Mouse (Mus musculus): ENCODE data around the gene Pgm2. TPM values are rescaled to one million over a fixed set of nuclear protein-coding genes. Genes with fewer than 3 reads are reported as not detected.

The Pgm2 gene
- polyA plus RNA-seq, 1 experiment from 2014 or later = 27.8 TPM

- ATAC-seq (ENCODE audit: low FRiP score) (no peak), DNase-seq (ENCODE audit: low spot score) (no peak)
- Histone ChIP-seq H3K9me3 (ENCODE audit: control insufficient read depth, low read length) (no peaks in the 10 kb centered on the region), H3K4me3 (ENCODE audit: low read depth, low read length) (no peak overlapping the region), H3K27me3 (ENCODE audit: control insufficient read depth, insufficient read depth, low read length) (no peaks in the 10 kb centered on the region), H3K4me1 (replicated peaks; ENCODE audit: control insufficient read depth, insufficient read depth, low read length) (no peaks in the 10 kb centered on the region), H3K4me2 (replicated peaks; ENCODE audit: low read depth, low read length) (no peak overlapping the region), H3K27ac (ENCODE audit: low read depth, low read length) (no peak overlapping the region), H3K9ac (ENCODE audit: low read depth, low read length) (no peak overlapping the region), H3K36me3 (ENCODE audit: control insufficient read depth, insufficient read depth, low read length) (no peaks in the 10 kb centered on the region)
- 86% methylated on average over 5 of the region's 5 CpGs for WGBS
These were observed 51.6 kb downstream of the Pgm2 start for GRCm38 (mm10) chr5:64144315-64144714.

GRCm38 (mm10) chr5:64146384-64147005, 53.7 kb downstream of the Pgm2 start:
- Histone ChIP-seq H3K4me2 (replicated peaks; ENCODE audit: low read depth, low read length) (no peak overlapping the region), H3K36me3 (ENCODE audit: control insufficient read depth, insufficient read depth, low read length) (no peaks in the 10 kb centered on the region), H3K4me1 (replicated peaks; ENCODE audit: control insufficient read depth, insufficient read depth, low read length) (no peaks in the 10 kb centered on the region), H3K9me3 (ENCODE audit: control insufficient read depth, low read length) (no peaks in the 10 kb centered on the region), H3K27ac (ENCODE audit: low read depth, low read length) (no peak overlapping the region), H3K4me3 (ENCODE audit: low read depth, low read length) (no peak overlapping the region), H3K9ac (ENCODE audit: low read depth, low read length) (no peak overlapping the region), H3K27me3 (ENCODE audit: control insufficient read depth, insufficient read depth, low read length) (no peaks in the 10 kb centered on the region)
- 82% methylated on average over 10 of the region's 10 CpGs for WGBS
- no peak for ATAC-seq (ENCODE audit: low FRiP score)
- no peak for DNase-seq (ENCODE audit: low spot score)

- H3K9me3 ChIP-seq (ENCODE audit: control insufficient read depth, low read length) = no peaks in the 10 kb centered on the region
- no peaks in the 10 kb centered on the region for H3K27me3 ChIP-seq (ENCODE audit: control insufficient read depth, insufficient read depth, low read length)
- H3K4me2 ChIP-seq (replicated peaks; ENCODE audit: low read depth, low read length) = no peak overlapping the region
- no peaks in the 10 kb centered on the region for H3K4me1 ChIP-seq (replicated peaks; ENCODE audit: control insufficient read depth, insufficient read depth, low read length)
- DNase-seq (ENCODE audit: low spot score) (no peak), ATAC-seq (ENCODE audit: low FRiP score) (no peak)
- no peak overlapping the region for H3K9ac ChIP-seq (ENCODE audit: low read depth, low read length)
- no peaks in the 10 kb centered on the region for H3K36me3 ChIP-seq (ENCODE audit: control insufficient read depth, insufficient read depth, low read length)
- WGBS = 31% methylated on average over 17 of the region's 17 CpGs
- no peak overlapping the region for H3K27ac ChIP-seq (ENCODE audit: low read depth, low read length)
- H3K4me3 ChIP-seq (ENCODE audit: low read depth, low read length) = no peak overlapping the region
These were observed 56.7 kb downstream of the Pgm2 start for GRCm38 (mm10) chr5:64149184-64150127.

GRCm38 (mm10) chr5:64153319-64153718, 60.6 kb downstream of the Pgm2 start:
- ATAC-seq (ENCODE audit: low FRiP score) (no peak), DNase-seq (ENCODE audit: low spot score) (no peak)
- H3K36me3 ChIP-seq (ENCODE audit: control insufficient read depth, insufficient read depth, low read length) = no peaks in the 10 kb centered on the region
- H3K4me1 ChIP-seq (replicated peaks; ENCODE audit: control insufficient read depth, insufficient read depth, low read length) = 0 out of 2 replicates have a peak, but pooled peaks cover 2% of the 10 kb centered on the region
- H3K4me3 ChIP-seq (ENCODE audit: low read depth, low read length) = no peak overlapping the region
- no peaks in the 10 kb centered on the region for H3K9me3 ChIP-seq (ENCODE audit: control insufficient read depth, low read length)
- no peak overlapping the region for H3K27ac ChIP-seq (ENCODE audit: low read depth, low read length)
- H3K4me2 ChIP-seq (replicated peaks; ENCODE audit: low read depth, low read length) = no peak overlapping the region
- H3K9ac ChIP-seq (ENCODE audit: low read depth, low read length) = no peak overlapping the region
- 83% methylated on average over 1 of the region's 1 CpGs for WGBS
- H3K27me3 ChIP-seq (ENCODE audit: control insufficient read depth, insufficient read depth, low read length) = peaks cover 3% of the 10 kb centered on the region

- H3K4me1 ChIP-seq (replicated peaks; ENCODE audit: control insufficient read depth, insufficient read depth, low read length) = 0 out of 2 replicates have a peak, but pooled peaks cover 2% of the 10 kb centered on the region
- H3K4me2 ChIP-seq (replicated peaks; ENCODE audit: low read depth, low read length) = no peak within 1 kb of the TSS
- no peak for ATAC-seq (ENCODE audit: low FRiP score)
- no peaks in the 10 kb centered on the region for H3K9me3 ChIP-seq (ENCODE audit: control insufficient read depth, low read length)
- H3K4me3 ChIP-seq (ENCODE audit: low read depth, low read length) = no peak within 1 kb of the TSS
- no peak within 1 kb of the TSS for H3K9ac ChIP-seq (ENCODE audit: low read depth, low read length)
- H3K27me3 ChIP-seq (ENCODE audit: control insufficient read depth, insufficient read depth, low read length) = peaks cover 22% of the 10 kb centered on the region
- H3K36me3 ChIP-seq (ENCODE audit: control insufficient read depth, insufficient read depth, low read length) = no peaks in the 10 kb centered on the region
- 51% methylated on average over 11 of the region's 11 CpGs for WGBS
- no peak for DNase-seq (ENCODE audit: low spot score)
- no peak within 1 kb of the TSS; the same call in 1 of the 2 replicates for H3K27ac ChIP-seq (ENCODE audit: low read depth, low read length)
These were observed 63.3 kb downstream of the Pgm2 start, which contains the start of gene Tbc1d1 for GRCm38 (mm10) chr5:64155861-64156550. Gene Tbc1d1, plus strand, starts transcription at chr5:64156305.

- Histone ChIP-seq H3K4me2 (replicated peaks; ENCODE audit: low read depth, low read length) (no peak overlapping the region), H3K9ac (ENCODE audit: low read depth, low read length) (no peak overlapping the region), H3K4me3 (ENCODE audit: low read depth, low read length) (no peak overlapping the region), H3K36me3 (ENCODE audit: control insufficient read depth, insufficient read depth, low read length) (no peaks in the 10 kb centered on the region), H3K27me3 (ENCODE audit: control insufficient read depth, insufficient read depth, low read length) (peaks cover 27% of the 10 kb centered on the region), H3K9me3 (ENCODE audit: control insufficient read depth, low read length) (no peaks in the 10 kb centered on the region), H3K27ac (ENCODE audit: low read depth, low read length) (no peak overlapping the region), H3K4me1 (replicated peaks; ENCODE audit: control insufficient read depth, insufficient read depth, low read length) (0 out of 2 replicates have a peak, but pooled peaks cover 2% of the 10 kb centered on the region)
- DNase-seq (ENCODE audit: low spot score) (no peak), ATAC-seq (ENCODE audit: low FRiP score) (no peak)
- WGBS = 60% methylated on average over 4 of the region's 4 CpGs
These were observed 63.8 kb downstream of the Pgm2 start for GRCm38 (mm10) chr5:64156579-64156978.

GRCm38 (mm10) chr5:64157926-64158325, 65.2 kb downstream of the Pgm2 start:
- Histone ChIP-seq H3K4me3 (ENCODE audit: low read depth, low read length) (no peak overlapping the region), H3K4me2 (replicated peaks; ENCODE audit: low read depth, low read length) (no peak overlapping the region), H3K36me3 (ENCODE audit: control insufficient read depth, insufficient read depth, low read length) (no peaks in the 10 kb centered on the region), H3K9me3 (ENCODE audit: control insufficient read depth, low read length) (no peaks in the 10 kb centered on the region), H3K4me1 (replicated peaks; ENCODE audit: control insufficient read depth, insufficient read depth, low read length) (0 out of 2 replicates have a peak, but pooled peaks cover 2% of the 10 kb centered on the region), H3K27me3 (ENCODE audit: control insufficient read depth, insufficient read depth, low read length) (peaks cover 28% of the 10 kb centered on the region), H3K9ac (ENCODE audit: low read depth, low read length) (no peak overlapping the region), H3K27ac (ENCODE audit: low read depth, low read length) (no peak overlapping the region)
- WGBS = 53% methylated on average over 1 of the region's 1 CpGs
- ATAC-seq (ENCODE audit: low FRiP score) = no peak
- DNase-seq (ENCODE audit: low spot score) = no peak

GRCm38 (mm10) chr5:64158501-64158900, 65.8 kb downstream of the Pgm2 start:
- no peak for ATAC-seq (ENCODE audit: low FRiP score)
- H3K36me3 ChIP-seq (ENCODE audit: control insufficient read depth, insufficient read depth, low read length) = no peaks in the 10 kb centered on the region
- 47% methylated on average over 4 of the region's 4 CpGs for WGBS
- no peak overlapping the region for H3K27ac ChIP-seq (ENCODE audit: low read depth, low read length)
- H3K4me2 ChIP-seq (replicated peaks; ENCODE audit: low read depth, low read length) = no peak overlapping the region
- H3K27me3 ChIP-seq (ENCODE audit: control insufficient read depth, insufficient read depth, low read length) = peaks cover 28% of the 10 kb centered on the region
- no peak overlapping the region for H3K9ac ChIP-seq (ENCODE audit: low read depth, low read length)
- H3K9me3 ChIP-seq (ENCODE audit: control insufficient read depth, low read length) = no peaks in the 10 kb centered on the region
- H3K4me3 ChIP-seq (ENCODE audit: low read depth, low read length) = no peak overlapping the region
- 0 out of 2 replicates have a peak, but pooled peaks cover 2% of the 10 kb centered on the region for H3K4me1 ChIP-seq (replicated peaks; ENCODE audit: control insufficient read depth, insufficient read depth, low read length)
- no peak for DNase-seq (ENCODE audit: low spot score)

Data from hindbrain, embryonic 11.5 days (tissue).